Mouse (Mus musculus) lung, adult 2 months (tissue): ENCODE results near the gene Foxn3. TPM values are rescaled to one million over a fixed set of nuclear protein-coding genes. Genes with fewer than 3 reads are reported as not detected.

Source experiments
- DNase-seq: peaks from one replicate; pipeline ENCODE4 v3.0.0; 2022
- H3K4me1 ChIP-seq: fragments of 200-500 bp; 2 replicates; pipeline ENCODE4 v1.6.1; 2011; ENCODE audit warnings: low read length; ENCODE audit not compliant: control insufficient read depth, insufficient read depth
- H3K4me3 ChIP-seq: fragments of 200-500 bp; replicated peaks from 2 replicates; pipeline ENCODE3; 2011; ENCODE audit warnings: low read depth, mild to moderate bottlenecking, control low read depth, low read length; ENCODE audit errors: extremely low read depth
- CTCF ChIP-seq: fragments of 200-500 bp; IDR thresholded peaks from 2 replicates; pipeline ENCODE4 v1.5.1; 2011; ENCODE audit warnings: mild to moderate bottlenecking, low read length, control low read depth; ENCODE audit not compliant: insufficient read depth
- POLR2A ChIP-seq: fragments of 200-500 bp; IDR thresholded peaks from 2 replicates; pipeline ENCODE4 v1.6.1; 2011; ENCODE audit warnings: low read depth, mild to moderate bottlenecking, control low read depth, low read length, borderline replicate concordance; ENCODE audit errors: extremely low read depth
- WGBS: fragments of 180-500 bp; shearing (Covaris S2); methylation state at CpG from one replicate; pipeline ENCODE4 v1.1.7; 2018; 5-methylcytosine and 5-hydroxymethylcytosine counted together
- polyA plus RNA-seq: library from polyadenylated mRNA; depleted of rRNA; stranded (reverse); fragments of >200 nt; gene quantifications from 2 replicates; pipeline ENCODE4 v1.2.3, GENCODE M21; 2012

The Foxn3 gene
- polyA plus RNA-seq, 1 experiment: 48.2 TPM

DNA sequence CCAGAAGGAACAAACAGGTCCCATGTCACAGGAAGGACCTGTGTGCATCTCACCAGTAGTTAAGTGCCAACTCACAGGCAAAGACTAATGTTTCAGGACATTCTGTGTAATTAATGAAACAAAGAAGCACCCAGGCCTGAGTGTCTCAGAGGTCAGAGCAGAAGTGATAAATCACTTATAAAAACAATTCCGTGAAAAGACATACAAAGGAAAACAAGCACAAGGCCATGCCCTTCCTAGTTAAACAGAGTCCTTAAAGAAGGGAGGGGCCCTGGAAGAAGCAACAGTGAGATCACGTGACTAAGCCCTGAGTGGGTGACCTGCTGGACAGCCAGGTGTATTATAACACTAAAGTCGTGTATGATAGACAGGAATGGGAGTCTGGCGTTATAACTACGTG lies 191.9 kb downstream of the Foxn3 start:
- peaks cover 13% of the 10 kb centered on the region for H3K4me1 ChIP-seq
- H3K4me3 ChIP-seq: no peak overlapping the region
- DNase-seq: no peak
- TF ChIP-seq CTCF: no peak
- TF ChIP-seq POLR2A: no peak
- WGBS: 40% methylated on average over 5 of the region's 5 CpGs

DNA sequence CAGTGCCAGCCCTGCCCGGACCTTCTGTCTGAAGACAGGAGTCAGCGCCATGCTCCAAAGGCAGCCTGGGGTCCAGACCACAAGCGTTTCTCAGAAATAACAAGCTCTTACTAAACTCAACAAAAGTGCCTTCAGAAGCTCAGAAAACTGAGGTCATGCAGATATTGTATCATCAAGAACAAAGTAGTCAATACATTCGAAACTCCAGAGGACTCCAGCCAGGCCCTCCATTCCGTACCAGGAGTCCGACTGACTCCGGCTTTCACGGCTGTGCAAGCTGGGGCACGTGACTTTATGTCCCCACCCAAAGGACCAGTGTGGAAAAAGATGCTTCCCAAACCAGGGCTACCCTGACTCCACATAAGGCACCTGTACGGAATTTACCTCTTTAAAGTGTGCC lies 195.1 kb downstream of the Foxn3 start:
- WGBS: 91% methylated on average over 10 of the region's 10 CpGs
- TF ChIP-seq CTCF: no peak
- TF ChIP-seq POLR2A: no peak
- DNase-seq: no peak
- H3K4me1 ChIP-seq: peaks cover 7% of the 10 kb centered on the region; the same call in 1 of the 2 replicates
- H3K4me3 ChIP-seq: no peak overlapping the region

- WGBS: 80% methylated on average over 9 of the region's 9 CpGs
- Histone ChIP-seq H3K4me3 (no peak overlapping the region), H3K4me1 (peaks cover 18% of the 10 kb centered on the region; the same call in 1 of the 2 replicates)
- DNase-seq: no peak
- TF ChIP-seq POLR2A (no peak), CTCF (no peak)
Measured at GRCm38 (mm10) chr12:99365999-99366398, 197.4 kb downstream of the Foxn3 start.

DNA sequence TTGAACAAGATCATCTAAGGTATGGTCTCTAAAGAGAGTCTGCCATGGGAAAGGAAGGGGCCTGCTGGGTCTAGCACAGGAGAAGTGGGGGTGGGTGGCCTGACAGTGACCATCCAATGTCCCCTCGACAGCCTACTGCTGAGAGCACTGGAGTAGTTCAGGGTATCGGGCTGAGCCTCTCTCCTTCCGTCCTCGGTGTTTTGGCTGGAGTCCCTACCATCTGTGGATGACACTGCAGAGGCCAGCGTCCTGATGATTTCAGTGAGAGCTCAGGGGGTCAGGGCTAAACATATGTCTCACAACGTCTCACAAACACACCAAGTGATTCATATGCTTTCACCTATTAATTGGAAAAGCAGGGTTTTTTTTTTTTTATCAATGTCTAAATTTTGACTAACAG lies 199.2 kb downstream of the Foxn3 start:
- DNase-seq: no peak
- Histone ChIP-seq H3K4me1 (peaks cover 16% of the 10 kb centered on the region; the same call in 1 of the 2 replicates), H3K4me3 (no peak overlapping the region)
- TF ChIP-seq POLR2A: no peak
- no peak for TF ChIP-seq CTCF
- 72% methylated on average over 6 of the region's 6 CpGs for whole genome bisulfite sequencing

DNA sequence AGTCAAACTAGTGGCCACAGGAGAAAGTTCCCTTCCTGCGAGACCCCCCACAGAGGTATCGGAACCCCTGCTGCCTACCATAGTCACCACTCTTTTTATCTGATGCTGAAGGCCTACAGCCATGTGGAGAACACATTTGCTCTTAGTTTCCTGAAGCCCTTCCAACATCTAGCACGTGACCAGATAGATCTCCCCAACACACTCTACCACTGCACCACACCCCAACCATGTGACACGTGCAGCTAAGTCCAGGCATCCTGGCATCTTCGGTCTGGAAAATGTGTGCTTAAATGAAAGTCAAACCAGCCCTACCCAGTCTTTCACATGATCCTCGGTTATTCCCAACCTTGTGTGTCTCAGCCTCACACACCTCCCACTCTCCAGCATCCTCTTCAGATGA lies 200.4 kb downstream of the Foxn3 start:
- H3K4me3 ChIP-seq: no peak overlapping the region
- DNase-seq: no peak
- 60% methylated on average over 6 of the region's 6 CpGs for WGBS
- peaks cover 15% of the 10 kb centered on the region; the same call in 1 of the 2 replicates for H3K4me1 ChIP-seq
- TF ChIP-seq POLR2A (no peak), CTCF (no peak)

DNA sequence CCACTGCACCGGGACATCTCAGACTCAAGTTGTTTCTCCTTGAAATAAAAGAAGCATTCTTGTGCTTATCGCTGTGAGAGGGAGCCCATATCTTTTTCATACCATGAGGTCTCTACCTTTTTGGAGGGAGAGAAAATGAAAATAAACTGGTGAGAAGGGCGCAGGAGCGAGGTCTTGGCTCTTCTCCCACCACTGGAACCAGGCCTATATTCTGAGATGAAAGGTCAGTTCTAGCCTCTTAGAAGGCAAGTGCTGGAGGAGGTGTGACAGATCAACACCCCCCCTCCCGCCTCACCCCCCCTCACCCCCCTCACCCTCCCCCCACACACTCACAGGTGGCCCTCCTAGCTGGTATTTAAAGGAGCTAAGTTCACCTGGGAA lies 201.6 kb downstream of the Foxn3 start:
- TF ChIP-seq POLR2A: no peak
- TF ChIP-seq CTCF: no peak
- Histone ChIP-seq H3K4me1 (peaks cover 15% of the 10 kb centered on the region; the same call in 1 of the 2 replicates), H3K4me3 (no peak overlapping the region)
- no peak for DNase-seq
- WGBS: 56% methylated on average over 5 of the region's 5 CpGs

- WGBS: 54% methylated on average over 8 of the region's 8 CpGs
- peaks cover 15% of the 10 kb centered on the region; the same call in 1 of the 2 replicates for H3K4me1 ChIP-seq
- no peak overlapping the region for H3K4me3 ChIP-seq
- no peak for TF ChIP-seq POLR2A
- TF ChIP-seq CTCF: no peak
- no peak for DNase-seq
Measured at GRCm38 (mm10) chr12:99360958-99361751, 202.2 kb downstream of the Foxn3 start.

GRCm38 (mm10) chr12:99358698-99359097 lies 204.7 kb downstream of the Foxn3 start:
- no peak overlapping the region for H3K4me3 ChIP-seq
- 81% methylated on average over 5 of the region's 5 CpGs for WGBS
- no peak for TF ChIP-seq CTCF
- no peak for TF ChIP-seq POLR2A
- DNase-seq: no peak
- peaks cover 15% of the 10 kb centered on the region; the same call in 1 of the 2 replicates for H3K4me1 ChIP-seq

DNA sequence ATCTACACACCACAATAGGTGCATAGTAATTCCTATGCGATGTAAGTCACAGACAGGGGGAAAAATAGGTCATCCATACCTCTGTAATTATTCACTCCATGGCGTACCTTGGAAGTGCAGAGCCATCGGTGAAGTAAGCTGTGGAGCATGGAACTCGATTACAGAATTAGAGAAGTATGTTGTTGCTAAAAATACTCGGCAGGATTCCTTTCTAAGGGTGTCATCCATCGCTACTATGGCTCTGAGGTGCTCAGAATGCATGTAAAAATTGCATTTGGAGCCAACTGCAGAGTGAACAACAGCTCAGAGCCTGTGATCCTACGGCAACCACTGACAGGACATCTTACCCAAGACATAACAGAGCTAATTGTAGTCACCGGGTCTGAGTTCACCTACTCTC lies 206.7 kb downstream of the Foxn3 start:
- Histone ChIP-seq H3K4me3 (no peak overlapping the region), H3K4me1 (peaks cover 8% of the 10 kb centered on the region)
- 70% methylated on average over 8 of the region's 8 CpGs for WGBS
- TF ChIP-seq POLR2A (no peak), CTCF (no peak)
- DNase-seq: no peak

DNA sequence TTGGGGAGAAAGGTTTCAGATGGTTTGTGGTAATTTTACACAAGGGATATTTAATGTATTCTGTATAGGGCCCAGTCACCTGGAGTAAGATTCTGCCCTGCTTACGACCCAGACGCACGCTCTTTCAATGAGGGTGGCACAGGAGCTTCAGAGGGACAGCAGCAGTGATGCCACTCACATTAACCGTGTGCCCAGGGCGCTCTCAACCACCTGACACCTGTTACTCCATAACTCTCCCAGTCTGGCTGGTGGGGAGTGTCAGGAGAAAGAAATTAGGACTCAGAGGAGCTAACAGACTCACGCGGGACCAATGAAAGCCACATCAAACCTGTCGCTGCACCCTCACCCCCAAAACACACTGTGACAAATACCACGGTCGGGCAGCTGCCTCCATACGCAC lies 209.7 kb downstream of the Foxn3 start:
- TF ChIP-seq CTCF: no peak
- no peak for TF ChIP-seq POLR2A
- H3K4me1 ChIP-seq: peaks cover 13% of the 10 kb centered on the region
- no peak overlapping the region for H3K4me3 ChIP-seq
- WGBS: 96% methylated on average over 11 of the region's 11 CpGs
- no peak for DNase-seq
